Mouse (Mus musculus): ENCODE results near the gene Ncapg.

Ncapg gene

DNA sequence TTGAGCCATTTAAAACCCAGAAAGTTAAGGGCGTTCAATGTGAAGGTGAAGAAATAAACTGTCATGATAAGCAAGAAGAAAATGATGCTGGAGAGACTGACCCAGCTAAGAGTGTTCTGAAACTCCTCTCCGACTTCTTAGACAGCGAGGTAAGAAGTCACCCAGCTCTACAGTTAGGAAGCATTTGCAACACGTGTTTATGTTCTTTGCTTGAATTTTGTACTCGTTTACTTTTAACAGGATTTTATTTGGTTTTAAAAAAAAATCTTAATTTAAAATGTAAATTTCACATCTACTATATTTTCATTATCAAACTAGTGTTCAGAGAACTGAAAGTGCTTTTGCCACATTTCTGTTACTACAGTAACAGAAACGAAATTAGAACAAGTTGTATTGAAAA, 22.0 kb downstream of the Ncapg start:
- DNase-seq (ENCODE audit: low spot score): no peak

DNA sequence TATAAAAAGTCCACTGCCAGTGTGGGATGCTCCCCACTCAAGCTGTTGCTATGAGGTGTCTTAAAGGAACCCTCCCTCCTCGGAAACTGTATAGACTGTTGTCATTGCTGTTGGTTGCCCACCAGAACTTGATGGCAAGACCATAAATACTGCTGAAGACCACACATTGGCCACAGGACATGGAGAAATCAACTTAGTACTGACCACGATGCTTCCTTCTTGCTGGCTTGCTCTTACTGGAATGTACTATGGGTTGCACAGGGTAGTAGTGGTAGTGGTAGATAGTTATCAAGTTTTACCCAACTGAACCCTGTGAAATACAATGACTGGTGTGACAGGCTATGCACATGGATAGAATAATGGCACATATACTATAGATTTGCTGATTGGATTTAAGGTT, 37.1 kb downstream of the Ncapg start:
- DNase-seq (ENCODE audit: low spot score): no peak

DNA sequence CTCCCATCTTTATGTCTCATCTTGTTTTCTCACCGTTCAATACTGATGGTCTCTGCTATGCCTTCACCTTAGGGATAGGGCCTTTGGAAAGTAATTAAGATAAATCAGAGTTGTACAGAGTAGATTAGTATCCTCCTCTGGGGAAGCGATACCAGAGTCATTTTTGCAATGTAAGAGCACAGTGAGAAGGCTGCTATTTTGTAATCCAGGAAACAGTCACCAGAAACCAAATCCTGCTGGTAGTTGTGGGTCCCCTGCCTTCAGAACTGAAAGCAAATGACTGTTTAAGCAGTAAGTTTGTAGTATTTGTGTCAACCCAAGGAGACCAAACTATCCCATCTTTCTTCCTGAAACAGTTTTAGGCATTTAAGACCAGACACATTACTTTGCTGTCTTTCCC, 39.9 kb downstream of the Ncapg start:
- DNase-seq (ENCODE audit: low spot score): no peak

DNA sequence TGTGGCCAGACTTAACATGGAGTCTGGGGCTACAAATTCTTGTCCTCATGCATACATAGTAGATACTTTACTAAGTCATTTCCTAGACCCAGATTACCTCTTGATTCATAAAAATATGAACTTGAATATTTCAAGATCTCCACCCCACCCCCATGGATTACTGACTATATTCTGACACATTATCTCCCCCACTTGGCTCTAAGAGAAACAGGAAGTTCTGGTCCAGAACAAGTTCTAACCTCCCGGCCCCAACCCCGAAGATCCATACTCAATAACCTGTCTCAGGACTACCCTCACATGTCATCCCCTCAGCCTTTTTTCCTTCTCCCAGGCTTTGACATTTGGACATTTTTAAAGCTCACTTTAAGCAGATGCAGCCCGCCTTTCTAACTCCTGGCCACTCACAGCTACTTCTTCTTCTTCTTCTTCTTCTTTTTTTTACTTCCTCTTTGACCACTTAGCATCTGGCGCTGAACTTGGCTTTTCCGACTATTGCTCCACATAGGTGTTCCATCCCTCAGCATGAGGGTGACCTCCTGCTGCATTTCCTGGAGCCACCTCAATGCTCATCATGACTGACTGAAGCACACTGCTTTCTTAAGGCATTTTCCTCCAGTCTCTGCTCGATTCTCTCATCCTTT, 49.2 kb downstream of the Ncapg start:
- DNase-seq (ENCODE audit: low spot score): no peak

DNA sequence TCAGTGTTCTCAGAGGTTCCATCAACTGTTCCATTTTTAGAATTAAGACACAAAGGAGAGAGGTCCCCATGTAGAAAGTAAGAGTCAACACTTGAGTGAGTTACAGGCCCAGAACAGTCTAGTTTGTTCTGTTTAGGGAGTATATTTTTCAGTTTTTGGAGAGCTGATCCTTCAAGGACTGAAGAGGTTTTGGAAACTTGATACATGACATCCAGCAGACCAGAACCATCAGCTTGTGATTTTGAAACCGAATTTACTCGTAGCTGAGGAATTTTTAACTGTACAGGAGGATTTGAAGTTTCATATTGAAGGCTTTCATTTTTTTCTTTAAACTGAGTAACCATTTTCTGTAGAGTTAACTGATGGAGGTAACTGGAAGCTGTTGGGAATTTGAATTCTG, 64.0 kb downstream of the Ncapg start:
- no peak for DNase-seq (ENCODE audit: low spot score)

DNA sequence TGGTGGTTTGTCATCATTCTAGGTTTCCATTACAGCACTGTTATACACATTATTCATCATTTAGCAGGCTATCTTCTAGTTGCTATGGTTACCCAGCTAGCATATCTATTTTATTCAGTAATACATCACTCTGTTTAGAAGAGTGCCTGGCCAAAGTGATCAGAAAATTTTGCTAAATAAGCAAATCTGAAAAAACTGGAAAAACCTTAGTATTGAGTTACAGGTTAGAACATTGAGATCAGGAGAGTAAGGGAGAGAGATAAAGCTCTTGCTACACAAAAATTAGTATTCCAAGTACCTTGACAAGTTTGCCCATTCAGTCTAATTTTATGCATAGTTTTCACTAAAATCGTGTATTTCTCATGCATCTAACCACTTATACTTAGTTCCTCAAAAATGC, 68.2 kb downstream of the Ncapg start:
- no peak for DNase-seq (ENCODE audit: low spot score)

Measured in retina, embryonic 14.5 days (tissue).